Comparison of ENCODE assay signal across 34 mouse cellular contexts in the genomic region with DNA sequence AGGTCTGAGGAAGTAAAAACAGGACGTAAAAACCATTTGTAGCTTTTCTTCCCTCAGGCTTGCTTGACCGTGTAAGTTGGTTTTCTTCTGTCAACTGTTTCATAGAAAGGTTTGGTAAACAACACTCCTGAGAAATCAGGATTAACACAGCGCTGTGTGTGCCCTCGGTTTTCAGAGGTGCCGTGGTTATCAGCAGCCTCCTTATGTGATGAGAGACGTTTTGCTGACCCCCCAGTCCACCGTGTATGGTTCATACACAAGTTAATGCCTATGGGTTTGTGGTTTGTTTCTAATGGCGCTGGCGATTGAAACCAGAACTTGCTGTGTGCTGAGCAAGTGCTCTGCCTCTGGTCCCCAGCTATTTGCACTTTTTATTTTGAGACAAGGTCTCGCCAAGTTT. TPM values are rescaled to one million over a fixed set of nuclear protein-coding genes. Genes with fewer than 3 reads are reported as not detected.
DNase-seq lines count a peak whose midpoint lies in the region; ATAC-seq and TF ChIP-seq lines count a peak whose summit lies in the region.
"Had no signal": no experiment of that assay in that cellular context is flagged by ENCODE, and none has a peak within 500 bp of the region (broad histone marks: within the 10 kb centered on the region; RNA-seq: fewer than 3 reads in every experiment).

No protein-coding gene starts in this region.

- peaks cover 0 to 4% of the 10 kb centered on the region in 2 experiments; a peak in 2 of 4 replicates for H3K36me3 ChIP-seq in MEL (ENCODE audit: control insufficient read depth in 1 of 2, insufficient read depth in 2 of 2, low read length in 2 of 2)
- no peaks in the 10 kb centered on the region for H3K36me3 ChIP-seq in liver, embryonic 13.5 days
- H3K36me3 ChIP-seq in liver, embryonic 16.5 days (ENCODE audit: control insufficient read depth, insufficient read depth) = no peaks in the 10 kb centered on the region
- H3K36me3 ChIP-seq: embryonic facial prominence, embryonic 12.5 days; embryonic facial prominence, embryonic 15.5 days; forebrain, embryonic 12.5 days; forebrain, embryonic 15.5 days; heart, embryonic 12.5 days; heart, embryonic 15.5 days; hindbrain, embryonic 10.5 days; hindbrain, embryonic 13.5 days had no signal

- TF ChIP-seq CTCF in MEL (IDR thresholded peaks at IDR 0.05 in 2 of 3, conservative IDR thresholded peaks at IDR 0.05 in 1 of 3; ENCODE audit: control insufficient read depth in 1 of 3, insufficient read depth in 1 of 3, low read depth in 2 of 3, low read length in 3 of 3, poor library complexity in 1 of 3, severe bottlenecking in 1 of 3) = no peak

- WGBS in liver, embryonic 13.5 days (ENCODE audit: insufficient replicate concordance) = 18% methylated on average over 10 of the region's 10 CpGs
- 23% methylated on average over 10 of the region's 10 CpGs for WGBS in liver, embryonic 16.5 days (ENCODE audit: insufficient replicate concordance)

- peaks cover 2 to 3% of the 10 kb centered on the region in 2 experiments; a peak in 3 of 4 replicates for H3K27me3 ChIP-seq in MEL (ENCODE audit: control insufficient read depth in 1 of 2, insufficient read depth in 2 of 2, low read length in 2 of 2)
- peaks cover 10% of the 10 kb centered on the region; the same call in 1 of the 2 replicates for H3K27me3 ChIP-seq in liver, embryonic 13.5 days
- H3K27me3 ChIP-seq in liver, embryonic 16.5 days (ENCODE audit: control insufficient read depth, insufficient read depth, low read depth, low read length) = no peaks in the 10 kb centered on the region
- H3K27me3 ChIP-seq: embryonic facial prominence, embryonic 12.5 days; embryonic facial prominence, embryonic 15.5 days; forebrain, embryonic 12.5 days; forebrain, embryonic 15.5 days; hindbrain, embryonic 13.5 days had no signal

- peak; percentile 7 for DNase-seq in MEL (ENCODE audit: low read depth, low spot score)
- DNase-seq in liver, embryonic 13.5 days = peak; percentile 12
- DNase-seq in thymus, adult 18-20 months = no peak
- DNase-seq in cerebellum, adult 9-10 months = no peak
- DNase-seq in adrenal gland, postnatal 10 days = no peak
- no peak for DNase-seq in layer of hippocampus, postnatal 25 days (ENCODE audit: extremely low spot score in 1 of 2, low spot score in 1 of 2)
- DNase-seq: adrenal gland, adult 8-10 months; adrenal gland, postnatal 36 days; cerebellum, adult 18-20 months; cerebellum, adult 9-11 months; cerebellum, postnatal 25 days; gastrocnemius, postnatal 10 days; gastrocnemius, postnatal 36 days; heart, postnatal 10 days; heart, postnatal 36 days had no signal

- H3K9ac ChIP-seq in MEL (ENCODE audit: control insufficient read depth, low read depth, low read length, poor library complexity, severe bottlenecking) = no peak overlapping the region
- no peak overlapping the region for H3K9ac ChIP-seq in liver, embryonic 13.5 days
- H3K9ac ChIP-seq in liver, embryonic 16.5 days (ENCODE audit: low read depth, low read length) = no peak overlapping the region
- H3K9ac ChIP-seq: embryonic facial prominence, embryonic 12.5 days; embryonic facial prominence, embryonic 15.5 days; forebrain, embryonic 12.5 days; forebrain, embryonic 15.5 days; heart, embryonic 12.5 days; heart, embryonic 15.5 days; hindbrain, embryonic 13.5 days had no signal

- H3K4me1 ChIP-seq in MEL (ENCODE audit: control insufficient read depth in 1 of 2, insufficient read depth in 2 of 2, low read length in 2 of 2) = no peaks in the 10 kb centered on the region
- peaks cover 21% of the 10 kb centered on the region for H3K4me1 ChIP-seq in liver, embryonic 13.5 days (replicated peaks)
- H3K4me1 ChIP-seq in liver, embryonic 16.5 days (ENCODE audit: control insufficient read depth, low read depth, low read length) = peaks cover 4% of the 10 kb centered on the region
- H3K4me1 ChIP-seq: embryonic facial prominence, embryonic 12.5 days; embryonic facial prominence, embryonic 15.5 days; forebrain, embryonic 12.5 days; forebrain, embryonic 15.5 days; heart, embryonic 12.5 days; heart, embryonic 15.5 days; hindbrain, embryonic 10.5 days; hindbrain, embryonic 13.5 days had no signal

- no peak overlapping the region for H3K27ac ChIP-seq in MEL (ENCODE audit: control insufficient read depth, low read depth, low read length)
- no peak overlapping the region for H3K27ac ChIP-seq in liver, embryonic 13.5 days
- no peak overlapping the region for H3K27ac ChIP-seq in liver, embryonic 16.5 days (ENCODE audit: low read length)
- H3K27ac ChIP-seq: embryonic facial prominence, embryonic 12.5 days; embryonic facial prominence, embryonic 15.5 days; forebrain, embryonic 12.5 days; forebrain, embryonic 15.5 days; heart, embryonic 15.5 days; hindbrain, embryonic 10.5 days; hindbrain, embryonic 13.5 days had no signal

- peak; percentile 56 for ATAC-seq in erythroblast, adult 5-6 weeks (replicated peaks; ENCODE audit: low FRiP score, poor library complexity, severe bottlenecking)
- peak; percentile 86 for ATAC-seq in liver, embryonic 13.5 days (ENCODE audit: low read depth)
- peak; percentile 65; the same call in 1 of the 2 replicates for ATAC-seq in liver, embryonic 16.5 days (ENCODE audit: low read depth)
- ATAC-seq: activated CD4-positive, CD25-positive, alpha-beta regulatory T cell, adult 4 months; CD4-positive, CD25-positive, alpha-beta regulatory T cell, adult 4 months; forebrain, embryonic 15.5 days; hindbrain, embryonic 16.5 days had no signal

- peak overlapping the region; percentile 20 for H3K4me2 ChIP-seq in liver, embryonic 13.5 days
- peak overlapping the region; percentile 17; the same call in 1 of the 2 replicates for H3K4me2 ChIP-seq in liver, embryonic 16.5 days (ENCODE audit: low read depth, low read length)
- H3K4me2 ChIP-seq: embryonic facial prominence, embryonic 12.5 days; embryonic facial prominence, embryonic 15.5 days; forebrain, embryonic 12.5 days; forebrain, embryonic 15.5 days; heart, embryonic 12.5 days; heart, embryonic 15.5 days; hindbrain, embryonic 13.5 days had no signal

- no peaks in the 10 kb centered on the region for H3K9me3 ChIP-seq in MEL (replicated peaks; ENCODE audit: insufficient read depth, low read length)
- no peaks in the 10 kb centered on the region for H3K9me3 ChIP-seq in liver, embryonic 13.5 days (replicated peaks)
- H3K9me3 ChIP-seq in liver, embryonic 16.5 days (replicated peaks; ENCODE audit: control insufficient read depth, low read length) = no peaks in the 10 kb centered on the region
- H3K9me3 ChIP-seq: embryonic facial prominence, embryonic 12.5 days; embryonic facial prominence, embryonic 15.5 days; forebrain, embryonic 12.5 days; forebrain, embryonic 15.5 days; heart, embryonic 12.5 days; heart, embryonic 15.5 days; hindbrain, embryonic 10.5 days; hindbrain, embryonic 13.5 days had no signal

- no peak for TF ChIP-seq POLR2A in MEL (IDR thresholded peaks at IDR 0.05; ENCODE audit: control insufficient read depth in 1 of 2, insufficient read depth in 1 of 2, low read depth in 1 of 2, low read length in 2 of 2, poor library complexity in 1 of 2)

- H3K79me2 ChIP-seq in MEL (ENCODE audit: control insufficient read depth, insufficient read depth, low read length, poor library complexity) = no peaks in the 10 kb centered on the region

- no peak for TF ChIP-seq EP300 in MEL (IDR thresholded peaks at IDR 0.05; ENCODE audit: low read depth in 1 of 2, low read length in 2 of 2)

- TF ChIP-seq RAD21 in MEL (IDR thresholded peaks at IDR 0.05; ENCODE audit: low read depth, low read length) = no peak

- no peak overlapping the region for H3K4me3 ChIP-seq in MEL (ENCODE audit: control insufficient read depth in 1 of 2, insufficient read depth in 1 of 2, low read depth in 2 of 2, low read length in 2 of 2)
- no peak overlapping the region for H3K4me3 ChIP-seq in liver, embryonic 13.5 days (replicated peaks)
- no peak overlapping the region for H3K4me3 ChIP-seq in liver, embryonic 16.5 days (ENCODE audit: low read depth, low read length)
- H3K4me3 ChIP-seq: embryonic facial prominence, embryonic 12.5 days; embryonic facial prominence, embryonic 15.5 days; erythroblast, embryonic 14.5 days; forebrain, embryonic 12.5 days; forebrain, embryonic 15.5 days; heart, embryonic 12.5 days; heart, embryonic 15.5 days; hindbrain, embryonic 10.5 days; hindbrain, embryonic 13.5 days had no signal

TF ChIP-seq in MEL, 35 proteins besides CTCF, POLR2A, EP300 and RAD21 (continues in another document):
- TF ChIP-seq ELF1 (IDR thresholded peaks at IDR 0.05; ENCODE audit: low read depth, low read length) = no peak

RNA-seq across cellular contexts. Expression of gene Clgn, which starts 15.9 kb away (rescaled TPM):
- 0.04 TPM in 1 of 2 replicates, not detected in the other for total RNA-seq in MEL (2012; rRNA removed)
- polyA plus RNA-seq in MEL (2012; ENCODE audit: insufficient read depth in 1 of 2, insufficient read length in 2 of 2, low read depth in 1 of 2, low replicate concordance in 2 of 2, missing spikeins in 1 of 2) = under 1 TPM in 1 of 2 experiments, not detected in 1; 0.06 TPM
- total RNA-seq in erythroblast, adult 5-6 weeks (2015; ENCODE audit: low replicate concordance) = 0.63 and 0.77 TPM in 2 replicates
- total RNA-seq in erythroblast, adult 5-6 weeks (2017; ENCODE audit: low replicate concordance) = 1.3 and 4.3 TPM in 2 replicates
- polyA plus RNA-seq in liver, embryonic 13.5 days (2015; fragmentation: Nextera tagmentation; extraction: Ambion mirVana) = 0.38 and 0.58 TPM in 2 replicates
- polyA plus RNA-seq in liver, embryonic 16.5 days (2015; fragmentation: Nextera tagmentation; extraction: Ambion mirVana) = 0.20 and 0.30 TPM in 2 replicates
- total RNA-seq in adrenal gland, postnatal 10 days (2021) = 1 to 10 TPM in 1 of 2 experiments, under 1 TPM in 1; 0.60 to 1.4 TPM
- total RNA-seq in layer of hippocampus, postnatal 25 days (2021) = 1 to 10 TPM; 8.2 to 9.1 TPM
- total RNA-seq: gastrocnemius, adult 18-20 months; gastrocnemius, postnatal 36 days; granulocyte monocyte progenitor cell, adult 5-6 weeks; heart, adult 8-10 months; heart, postnatal 10 days; heart, postnatal 36 days had no signal
- polyA plus RNA-seq: C2C12; CD4-positive, CD25-positive, alpha-beta regulatory T cell, adult 4 months; erythroblast, embryonic 14.5 days had no signal

RNA-seq across cellular contexts. Expression of gene Scoc, which starts 52.6 kb away (rescaled TPM):
- total RNA-seq in MEL (2012; rRNA removed) = 24.4 and 29.5 TPM in 2 replicates
- polyA plus RNA-seq in MEL (2012; ENCODE audit: insufficient read depth in 1 of 2, insufficient read length in 2 of 2, low read depth in 1 of 2, low replicate concordance in 2 of 2, missing spikeins in 1 of 2) = 10 to 100 TPM in 1 of 2 experiments, not detected in 1; 14.7 TPM
- total RNA-seq in erythroblast, adult 5-6 weeks (2015; ENCODE audit: low replicate concordance) = 40.9 and 47.0 TPM in 2 replicates
- total RNA-seq in erythroblast, adult 5-6 weeks (2017; ENCODE audit: low replicate concordance) = 52.7 and 55.6 TPM in 2 replicates
- 75.5 and 95.5 TPM in 2 replicates for polyA plus RNA-seq in liver, embryonic 13.5 days (2015; fragmentation: Nextera tagmentation; extraction: Ambion mirVana)
- polyA plus RNA-seq in liver, embryonic 16.5 days (2015; fragmentation: Nextera tagmentation; extraction: Ambion mirVana) = 45.7 and 52.9 TPM in 2 replicates
- 10 to 100 TPM; 58.0 to 62.4 TPM for total RNA-seq in adrenal gland, postnatal 10 days (2021)
- 100 to 1,000 TPM; 212 to 226 TPM for total RNA-seq in layer of hippocampus, postnatal 25 days (2021)

RNA-seq across cellular contexts. Expression of gene Mgat4d, which starts 57.3 kb away (rescaled TPM):
- not detected in 2 replicates for total RNA-seq in MEL (2012; rRNA removed)
- polyA plus RNA-seq in MEL (2012; ENCODE audit: insufficient read depth in 1 of 2, insufficient read length in 2 of 2, low read depth in 1 of 2, low replicate concordance in 2 of 2, missing spikeins in 1 of 2) = not detected
- not detected in 2 replicates for total RNA-seq in erythroblast, adult 5-6 weeks (2015; ENCODE audit: low replicate concordance)
- not detected in 2 replicates for total RNA-seq in erythroblast, adult 5-6 weeks (2017; ENCODE audit: low replicate concordance)
- not detected in 2 replicates for polyA plus RNA-seq in liver, embryonic 13.5 days (2015; fragmentation: Nextera tagmentation; extraction: Ambion mirVana)
- polyA plus RNA-seq in liver, embryonic 16.5 days (2015; fragmentation: Nextera tagmentation; extraction: Ambion mirVana) = not detected in 2 replicates
- not detected for total RNA-seq in adrenal gland, postnatal 10 days (2021)
- total RNA-seq in layer of hippocampus, postnatal 25 days (2021) = not detected
- total RNA-seq: adrenal gland, adult 8-10 months; adrenal gland, postnatal 36 days; common myeloid progenitor, adult 5-6 weeks; gastrocnemius, adult 18-20 months; gastrocnemius, postnatal 10 days; gastrocnemius, postnatal 36 days; granulocyte monocyte progenitor cell, adult 5-6 weeks; heart, adult 8-10 months; heart, postnatal 10 days; heart, postnatal 36 days had no signal
- polyA plus RNA-seq: activated CD4-positive, CD25-positive, alpha-beta regulatory T cell, adult 4 months; C2C12; CD4-positive, CD25-positive, alpha-beta regulatory T cell, adult 4 months; embryonic facial prominence, embryonic 12.5 days; embryonic facial prominence, embryonic 15.5 days; erythroblast, embryonic 14.5 days; forebrain, embryonic 12.5 days; forebrain, embryonic 15.5 days; heart, embryonic 12.5 days; heart, embryonic 15.5 days; hindbrain, embryonic 10.5 days; hindbrain, embryonic 13.5 days; hindbrain, embryonic 16.5 days had no signal

Comparison
In these comparisons a context has a peak if more than half of its experiments do, and no peak if none do; other contexts are left out.
1. DNase-seq: peak in MEL (single experiment) and liver, embryonic 13.5 days (single experiment); none in thymus, adult 18-20 months (0 of 2), cerebellum, adult 9-10 months (single experiment), adrenal gland, postnatal 10 days (single experiment) and layer of hippocampus, postnatal 25 days (0 of 2).
2. Peak in every context shown above with its lines, with median percentiles within 50 percentile points of each other: ATAC-seq.